Mouse (Mus musculus): ENCODE measurements around the gene Cyp4f16. TPM values are rescaled to one million over a fixed set of nuclear protein-coding genes. Genes with fewer than 3 reads are reported as not detected.
"Not testable (repeated sequence)": the region's sequence is repeated elsewhere in the genome, so short reads cannot be mapped to it uniquely, and the experiment has no call there.

The Cyp4f16 gene
- total RNA-seq, 2 experiments from 2014 or later = 28.3 to 39.0 TPM

DNA sequence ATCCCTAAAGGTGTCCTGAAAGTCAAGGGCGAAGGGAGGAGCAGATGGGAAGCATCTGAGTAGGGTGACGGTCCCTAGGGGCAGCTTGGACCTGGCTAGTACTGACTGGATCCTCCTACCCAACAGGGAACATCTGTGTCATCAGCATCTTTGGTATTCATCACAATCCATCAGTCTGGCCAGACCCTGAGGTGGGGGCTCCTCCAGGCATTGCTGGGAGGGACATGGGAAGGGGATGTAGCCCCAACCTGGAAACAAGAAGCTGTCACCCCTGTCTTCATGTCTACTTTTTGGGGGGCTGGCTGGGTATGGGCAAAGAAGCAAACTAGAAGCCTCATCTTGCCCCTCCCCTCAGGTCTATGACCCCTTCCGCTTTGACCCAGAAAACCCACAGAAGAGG, 14.0 kb downstream of the Cyp4f16 start:
- not testable (repeated sequence) for ATAC-seq (ENCODE audit: poor library complexity, severe bottlenecking)

DNA sequence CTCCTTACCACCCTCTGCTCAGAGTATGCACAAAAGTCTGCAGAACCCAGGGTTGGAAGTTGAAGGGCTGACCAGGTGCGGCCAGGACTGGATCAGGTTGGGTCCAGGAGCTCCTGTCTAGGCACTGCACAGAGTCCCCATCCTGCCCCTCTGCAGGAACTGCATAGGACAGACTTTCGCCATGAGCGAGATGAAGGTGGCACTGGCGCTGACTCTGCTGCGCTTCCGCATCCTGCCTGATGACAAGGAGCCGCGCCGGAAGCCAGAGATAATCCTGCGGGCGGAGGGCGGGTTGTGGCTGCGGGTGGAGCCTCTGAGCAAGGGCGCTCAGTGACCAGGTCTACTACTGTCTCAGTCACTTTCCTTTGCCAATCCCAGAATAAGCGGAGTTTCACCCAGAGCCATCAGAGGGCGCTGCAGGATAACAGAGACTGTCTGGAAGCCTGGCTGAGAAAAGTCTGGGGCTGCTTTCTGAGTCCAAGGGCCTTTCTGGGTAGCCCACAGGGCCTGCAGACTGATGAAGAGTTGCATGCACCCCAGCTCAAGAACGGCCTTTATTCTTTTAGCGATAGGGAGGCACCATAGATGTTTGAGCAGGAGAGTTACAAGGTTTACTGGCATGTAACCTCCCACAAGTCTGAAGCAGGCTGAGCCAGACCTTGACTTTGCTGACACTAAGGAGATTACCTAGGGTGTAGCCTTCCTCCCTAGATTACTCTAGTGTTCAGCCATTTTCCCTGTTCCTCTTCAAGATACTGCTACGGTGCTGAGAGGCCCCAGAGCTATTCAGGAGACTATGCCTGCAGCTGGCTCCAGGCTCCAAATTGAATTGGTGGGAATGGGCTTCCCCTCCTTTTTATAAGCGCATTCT, 14.8 kb downstream of the Cyp4f16 start:
- peak; percentile 95 for ATAC-seq (ENCODE audit: poor library complexity, severe bottlenecking)

- ATAC-seq (ENCODE audit: poor library complexity, severe bottlenecking) = not testable (repeated sequence)
Measured at GRCm38 (mm10) chr17:32553016-32553415, 16.7 kb downstream of the Cyp4f16 start.

- not testable (repeated sequence) for ATAC-seq (ENCODE audit: poor library complexity, severe bottlenecking)
Measured at GRCm38 (mm10) chr17:32554368-32554767, 18.0 kb downstream of the Cyp4f16 start.

DNA sequence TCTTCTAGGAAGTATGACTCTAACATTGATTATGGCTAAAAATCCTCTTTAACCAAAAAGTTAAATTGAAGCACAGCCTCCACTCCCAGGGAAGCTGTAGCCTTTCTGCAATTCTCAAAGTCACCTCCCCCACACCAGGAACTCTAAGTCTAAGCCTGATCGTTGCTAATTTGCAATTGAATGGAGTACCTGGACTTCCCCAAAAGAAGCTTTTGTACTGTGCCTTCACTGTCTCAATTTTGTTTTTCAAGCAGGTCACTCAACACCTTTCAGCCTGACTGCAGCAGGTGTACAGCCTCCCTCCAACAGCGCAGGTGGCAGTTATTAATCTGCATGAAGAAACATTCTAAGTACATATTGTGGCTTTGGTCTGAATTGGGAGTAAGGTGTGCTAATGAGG, 26.9 kb downstream of the Cyp4f16 start:
- not testable (repeated sequence) for ATAC-seq (ENCODE audit: poor library complexity, severe bottlenecking)

DNA sequence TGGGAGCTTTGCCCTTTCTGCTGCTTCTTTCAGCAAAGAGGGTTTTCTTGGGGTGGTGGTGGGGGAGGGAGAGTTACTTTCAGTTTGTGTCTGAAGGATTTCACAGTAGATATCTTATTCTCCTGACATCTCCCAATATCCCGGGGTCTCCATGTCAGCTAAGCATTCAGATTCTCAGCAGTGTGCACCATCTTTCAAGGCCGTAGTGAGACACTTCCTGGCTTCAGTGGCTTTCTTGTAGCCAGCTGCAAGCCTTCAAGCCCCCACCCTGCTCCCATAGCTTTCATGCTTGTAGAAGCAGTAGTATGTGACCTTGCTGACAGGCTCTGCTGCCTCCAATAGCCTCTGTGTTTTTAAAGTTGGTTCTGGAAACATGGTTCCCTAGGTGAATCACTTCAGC, 36.9 kb downstream of the Cyp4f16 start:
- not testable (repeated sequence) for ATAC-seq (ENCODE audit: poor library complexity, severe bottlenecking)

DNA sequence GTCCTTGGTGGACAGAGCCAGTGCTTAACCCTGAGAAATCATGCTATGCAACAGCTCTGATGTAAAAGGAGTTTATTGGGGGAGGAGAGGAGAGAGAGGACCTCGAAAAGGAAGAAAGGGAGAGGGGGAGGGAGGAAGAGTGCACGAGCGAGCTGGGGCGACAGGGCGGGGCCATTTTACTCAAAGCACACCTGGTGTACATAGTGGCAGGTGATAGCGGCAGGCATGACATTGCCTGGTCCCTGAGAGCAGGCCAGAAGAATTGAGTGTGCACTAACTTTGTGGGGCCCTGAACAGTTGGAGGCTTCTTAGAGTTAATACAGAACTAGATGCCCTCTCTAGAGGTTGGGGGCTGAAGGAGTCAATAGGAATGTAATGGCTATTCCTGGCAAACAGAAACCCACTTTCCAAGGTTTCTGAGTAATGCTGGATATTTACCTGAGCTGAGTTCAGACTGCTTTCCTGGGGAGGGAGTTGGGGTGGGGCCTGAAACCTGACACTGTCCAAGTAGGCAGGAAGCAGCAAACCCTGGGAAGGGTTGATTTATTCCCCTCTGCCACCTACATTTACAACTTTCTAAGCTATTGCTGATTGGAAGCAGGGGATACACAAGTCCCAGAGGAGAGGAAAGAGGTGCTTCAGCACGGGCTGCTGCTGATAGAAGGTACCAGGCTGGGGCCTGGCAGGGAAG, 41.3 kb downstream of the Cyp4f16 start:
- no peak for ATAC-seq (ENCODE audit: poor library complexity, severe bottlenecking)

DNA sequence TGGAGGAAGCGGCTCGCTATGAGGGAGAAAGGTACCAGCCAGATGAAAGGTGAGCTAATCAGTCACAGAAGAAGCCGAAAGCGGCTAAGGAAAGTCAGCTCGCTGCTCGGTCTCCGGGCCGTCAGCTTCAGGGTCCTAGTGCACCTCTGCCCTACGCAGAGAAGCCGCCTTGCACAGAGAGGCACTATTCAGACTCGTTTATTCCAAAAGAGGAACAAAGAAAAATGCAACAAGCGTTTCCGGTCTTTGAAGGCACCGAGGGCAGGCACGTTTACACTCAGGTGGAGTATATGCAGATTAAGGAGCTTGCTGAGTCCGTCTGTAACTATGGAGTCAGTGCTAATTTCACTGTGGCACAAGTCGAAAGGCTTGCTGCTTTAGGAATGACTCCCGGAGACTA, 60.1 kb downstream of the Cyp4f16 start:
- no peak for ATAC-seq (ENCODE audit: poor library complexity, severe bottlenecking)

Other genes starting within 250 kb of the Cyp4f16 start
- 43.5 and 49.8 TPM in 2 replicates for gene Akap8, start 215.3 kb upstream of the Cyp4f16 start, total RNA-seq (2015)
- 91.5 and 103 TPM in 2 replicates for gene Akap8, start 215.3 kb upstream of the Cyp4f16 start, total RNA-seq (2017)
- 48.3 and 51.1 TPM in 2 replicates for gene Akap8l, start 186.0 kb upstream of the Cyp4f16 start, total RNA-seq (2015)
- 66.4 and 69.6 TPM in 2 replicates for gene Akap8l, start 186.0 kb upstream of the Cyp4f16 start, total RNA-seq (2017)
- gene Wiz, start 147.1 kb upstream of the Cyp4f16 start, total RNA-seq (2015) = 17.2 and 23.0 TPM in 2 replicates
- 4.9 and 5.9 TPM in 2 replicates for gene Wiz, start 147.1 kb upstream of the Cyp4f16 start, total RNA-seq (2017)
- 52.9 and 54.4 TPM in 2 replicates for gene Rasal3, start 133.0 kb upstream of the Cyp4f16 start, total RNA-seq (2015)
- gene Rasal3, start 133.0 kb upstream of the Cyp4f16 start, total RNA-seq (2017) = 19.5 and 25.7 TPM in 2 replicates
- 1.7 and 2.0 TPM in 2 replicates for gene Pglyrp2, start 112.4 kb upstream of the Cyp4f16 start, total RNA-seq (2015)
- 1.4 and 2.2 TPM in 2 replicates for gene Pglyrp2, start 112.4 kb upstream of the Cyp4f16 start, total RNA-seq (2017)
- not detected in 2 replicates for gene Cyp4f39, start 83.8 kb upstream of the Cyp4f16 start, total RNA-seq (2015)
- not detected in 2 replicates for gene Cyp4f39, start 83.8 kb upstream of the Cyp4f16 start, total RNA-seq (2017)
- gene Cyp4f17, start 30.5 kb upstream of the Cyp4f16 start, total RNA-seq (2015) = 0.36 and 0.38 TPM in 2 replicates
- gene Cyp4f17, start 30.5 kb upstream of the Cyp4f16 start, total RNA-seq (2017) = 0.66 and 0.98 TPM in 2 replicates
- not detected in 2 replicates for gene Cyp4f37, start 84.8 kb downstream of the Cyp4f16 start, total RNA-seq (2015)
- gene Cyp4f37, start 84.8 kb downstream of the Cyp4f16 start, total RNA-seq (2017) = 1.1 TPM in 1 of 2 replicates, not detected in the other
- gene Cyp4f40, start 122.3 kb downstream of the Cyp4f16 start, total RNA-seq (2015) = not detected in 2 replicates
- gene Cyp4f40, start 122.3 kb downstream of the Cyp4f16 start, total RNA-seq (2017) = not detected in 2 replicates
- gene Cyp4f15, start 149.1 kb downstream of the Cyp4f16 start, total RNA-seq (2015) = not detected in 2 replicates
- gene Cyp4f15, start 149.1 kb downstream of the Cyp4f16 start, total RNA-seq (2017) = not detected in 2 replicates